Mouse (Mus musculus): ENCODE results near the gene Pts. TPM values are rescaled to one million over a fixed set of nuclear protein-coding genes. Genes with fewer than 3 reads are reported as not detected.
A peak's percentile ranks its signal among the peaks of the same experiment; 100 is the strongest.

The Pts gene
- total RNA-seq, 2 experiments from 2014 or later: 27.7 to 36.5 TPM

- no peak for DNase-seq
Observed at GRCm38 (mm10) chr9:50485521-50485920, 43.0 kb downstream of the Pts start.

- no peak for DNase-seq
Observed at GRCm38 (mm10) chr9:50482743-50483142, 45.8 kb downstream of the Pts start.

- no peak for DNase-seq
Observed at GRCm38 (mm10) chr9:50479476-50479875, 49.0 kb downstream of the Pts start.

GRCm38 (mm10) chr9:50478826-50479225 lies 49.7 kb downstream of the Pts start:
- peak; percentile 30 for DNase-seq

GRCm38 (mm10) chr9:50477270-50477669 lies 51.3 kb downstream of the Pts start:
- DNase-seq: no peak

- no peak for DNase-seq
Observed at GRCm38 (mm10) chr9:50476651-50477050, 51.9 kb downstream of the Pts start.

- DNase-seq: no peak
Observed at GRCm38 (mm10) chr9:50475745-50476144, 52.8 kb downstream of the Pts start.

- no peak for DNase-seq
Observed at GRCm38 (mm10) chr9:50475318-50475717, 53.2 kb downstream of the Pts start.

Other genes starting within 250 kb of the Pts start
- gene Rpl10-ps3, start 183.8 kb downstream of the Pts start, total RNA-seq (2021): 100 to 1,000 TPM; 702 to 730 TPM
- gene Plet1, start 34.2 kb downstream of the Pts start, total RNA-seq (2021): 1 to 10 TPM in 1 of 2 experiments, under 1 TPM in 1; 0.88 to 1.3 TPM
- gene Il18, start 26.1 kb upstream of the Pts start, total RNA-seq (2021): 1 to 10 TPM; 1.3 to 2.0 TPM
- under 1 TPM; 0.12 to 0.20 TPM for gene Bco2, start 26.5 kb upstream of the Pts start, total RNA-seq (2021)
- not detected for gene Tex12, start 32.6 kb upstream of the Pts start, total RNA-seq (2021)
- gene Sdhd, start 75.1 kb upstream of the Pts start, total RNA-seq (2021): 100 to 1,000 TPM; 664 to 695 TPM
- 100 to 1,000 TPM; 196 to 216 TPM for gene Timm8b, start 75.2 kb upstream of the Pts start, total RNA-seq (2021)
- under 1 TPM; 0.59 to 0.69 TPM for gene Pih1d2, start 88.6 kb upstream of the Pts start, total RNA-seq (2021)
- gene Nkapd1, start 88.7 kb upstream of the Pts start, total RNA-seq (2021): 10 to 100 TPM; 19.0 to 20.3 TPM
- 100 to 1,000 TPM; 278 to 283 TPM for gene Dlat, start 131.1 kb upstream of the Pts start, total RNA-seq (2021)
- gene Dixdc1, start 210.8 kb upstream of the Pts start, total RNA-seq (2021): 10 to 100 TPM in 1 of 2 experiments, 1 to 10 TPM in 1; 9.9 to 10.1 TPM
- gene 2310030G06Rik, start 217.8 kb upstream of the Pts start, total RNA-seq (2021): 1 to 10 TPM; 5.2 to 6.3 TPM
- gene Cryab, start 222.6 kb upstream of the Pts start, total RNA-seq (2021): 1,000 to 10,000 TPM; 1,184 to 1,197 TPM
- gene Hspb2, start 223.6 kb upstream of the Pts start, total RNA-seq (2021): 100 to 1,000 TPM; 130 to 150 TPM
- gene Fdxacb1, start 239.5 kb upstream of the Pts start, total RNA-seq (2021): 1 to 10 TPM; 6.0 to 7.1 TPM
- 10 to 100 TPM; 14.2 to 14.8 TPM for gene Alg9, start 246.3 kb upstream of the Pts start, total RNA-seq (2021)
- gene 1110032A03Rik, start 246.8 kb upstream of the Pts start, total RNA-seq (2021): 10 to 100 TPM; 10.3 to 11.2 TPM

Data from heart, postnatal 4 days (tissue).